Mouse (Mus musculus) hindbrain, embryonic 12.5 days (tissue): ENCODE measurements around the gene Adamts8. TPM values are rescaled to one million over a fixed set of nuclear protein-coding genes. Genes with fewer than 3 reads are reported as not detected.

Experiments used
- ATAC-seq: fragments of 200-750 bp; cut with Nextera tagmentation; 2 replicates; pipeline ENCODE4 v1.8.0; 2017; ENCODE audit warnings: moderate TSS enrichment; ENCODE audit not compliant: low FRiP score
- H3K27ac ChIP-seq: fragments of 300-500 bp; sonication (generic); 2 replicates; pipeline ENCODE4 v1.5.1; 2016; ENCODE audit warnings: mild to moderate bottlenecking
- H3K27me3 ChIP-seq: fragments of 300-500 bp; sonication (generic); 2 replicates; pipeline ENCODE4 v1.6.1; 2016; ENCODE audit warnings: mild to moderate bottlenecking
- H3K36me3 ChIP-seq: fragments of 300-500 bp; sonication (generic); 2 replicates; pipeline ENCODE4 v1.6.1; 2016; ENCODE audit warnings: mild to moderate bottlenecking
- H3K4me1 ChIP-seq: fragments of 300-500 bp; sonication (generic); 2 replicates; pipeline ENCODE4 v1.6.1; 2016
- H3K4me2 ChIP-seq: fragments of 300-500 bp; sonication (generic); replicated peaks from 2 replicates; pipeline ENCODE4 v1.6.1; 2016; ENCODE audit warnings: mild to moderate bottlenecking
- H3K4me3 ChIP-seq: fragments of 300-500 bp; sonication (generic); 2 replicates; pipeline ENCODE4 v1.5.1; 2016; ENCODE audit warnings: mild to moderate bottlenecking
- H3K9ac ChIP-seq: fragments of 300-500 bp; sonication (generic); 2 replicates; pipeline ENCODE4 v1.6.1; 2016; ENCODE audit warnings: mild to moderate bottlenecking, moderate library complexity
- H3K9me3 ChIP-seq: fragments of 300-500 bp; sonication (generic); replicated peaks from 2 replicates; pipeline ENCODE4 v1.6.1; 2016; ENCODE audit warnings: mild to moderate bottlenecking
- WGBS: fragments of 180-500 bp; shearing (Covaris S2); methylation state at CpG from one replicate; pipeline ENCODE4 v1.1.7; 2016; 5-methylcytosine and 5-hydroxymethylcytosine counted together
- polyA plus RNA-seq: library from polyadenylated mRNA; unstranded; fragments of >200 nt; fragmentation: Nextera tagmentation; extraction: Ambion mirVana; gene quantifications from 2 replicates; pipeline ENCODE4 v1.2.1, GENCODE M21; 2016

The Adamts8 gene
- 1.5 and 1.6 TPM in 2 replicates for polyA plus RNA-seq

DNA sequence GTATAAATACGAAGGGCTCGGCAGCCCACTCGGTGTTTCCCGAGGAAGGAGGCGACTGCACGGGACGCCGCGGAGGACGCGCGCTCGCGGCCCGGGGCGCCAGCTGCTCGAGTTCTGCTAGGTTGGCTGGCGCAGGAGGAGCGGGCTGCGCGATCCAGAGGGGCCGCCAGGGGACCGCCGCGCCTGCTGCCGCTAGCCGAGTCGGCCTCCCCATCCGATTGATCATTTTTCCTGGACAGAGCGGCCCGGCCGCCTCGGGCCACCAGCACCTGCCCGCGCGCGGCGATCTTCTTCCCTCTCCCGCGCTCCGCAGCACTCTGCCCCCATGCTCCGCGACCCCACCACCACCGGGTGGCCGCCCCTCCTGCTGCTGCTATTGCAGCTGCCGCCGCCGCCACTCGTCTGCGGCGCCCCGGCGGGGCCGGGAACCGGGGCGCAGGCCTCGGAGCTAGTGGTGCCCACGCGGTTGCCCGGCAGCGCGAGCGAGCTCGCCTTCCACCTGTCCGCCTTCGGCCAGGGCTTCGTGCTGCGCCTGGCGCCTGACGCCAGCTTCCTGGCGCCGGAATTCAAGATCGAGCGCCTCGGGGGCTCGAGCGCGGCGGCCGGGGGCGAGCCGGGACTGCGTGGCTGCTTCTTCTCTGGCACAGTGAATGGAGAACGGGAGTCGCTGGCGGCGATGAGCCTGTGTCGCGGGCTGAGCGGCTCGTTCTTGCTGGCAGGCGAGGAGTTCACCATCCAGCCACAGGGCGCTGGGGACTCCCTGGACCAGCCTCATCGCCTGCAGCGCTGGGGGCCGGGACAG, at the start of gene Adamts8:
Gene Adamts8 (plus strand): TSS at position 51 of the 802 bp plus-strand sequence.
- no peak within 1 kb of the TSS for H3K27ac ChIP-seq
- no peaks in the 10 kb centered on the region for H3K9me3 ChIP-seq
- peak within 1 kb of the TSS; percentile 58 for H3K9ac ChIP-seq
- peak; percentile 88 for ATAC-seq
- H3K4me3 ChIP-seq = peak within 1 kb of the TSS; percentile 56
- H3K27me3 ChIP-seq = peaks cover 65% of the 10 kb centered on the region
- H3K4me2 ChIP-seq = peak within 1 kb of the TSS; percentile 95
- under 1% methylated on average over 79 of the region's 96 CpGs for WGBS
- H3K4me1 ChIP-seq = peaks cover 11% of the 10 kb centered on the region
- H3K36me3 ChIP-seq = no peaks in the 10 kb centered on the region

DNA sequence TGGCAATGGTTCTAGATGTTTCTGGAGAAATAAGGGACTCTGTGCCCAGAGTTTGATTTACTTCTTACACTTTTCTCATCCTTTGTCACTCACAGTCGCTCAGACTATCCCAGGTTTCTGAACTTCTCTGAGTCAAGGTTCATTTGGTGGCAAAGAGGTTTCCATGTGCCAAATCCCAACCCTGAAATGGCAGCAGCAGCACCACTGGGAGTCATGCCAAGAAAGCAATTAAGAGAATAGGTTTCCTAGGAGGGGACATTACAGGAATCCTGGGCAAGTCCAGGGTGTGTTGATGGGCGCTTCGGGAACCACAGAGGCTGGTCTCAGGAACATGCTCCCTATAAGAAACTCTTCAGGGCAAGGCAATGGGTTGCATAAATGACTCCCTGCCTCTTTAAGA, 46.7 kb upstream of the Adamts8 start:
- H3K27me3 ChIP-seq = no peaks in the 10 kb centered on the region
- no peak overlapping the region for H3K27ac ChIP-seq
- no peaks in the 10 kb centered on the region for H3K36me3 ChIP-seq
- no peak overlapping the region for H3K9ac ChIP-seq
- H3K4me1 ChIP-seq = no peaks in the 10 kb centered on the region
- ATAC-seq = no peak
- WGBS = 85% methylated on average over 3 of the region's 3 CpGs
- no peak overlapping the region for H3K4me2 ChIP-seq
- H3K4me3 ChIP-seq = no peak overlapping the region
- H3K9me3 ChIP-seq = no peaks in the 10 kb centered on the region

DNA sequence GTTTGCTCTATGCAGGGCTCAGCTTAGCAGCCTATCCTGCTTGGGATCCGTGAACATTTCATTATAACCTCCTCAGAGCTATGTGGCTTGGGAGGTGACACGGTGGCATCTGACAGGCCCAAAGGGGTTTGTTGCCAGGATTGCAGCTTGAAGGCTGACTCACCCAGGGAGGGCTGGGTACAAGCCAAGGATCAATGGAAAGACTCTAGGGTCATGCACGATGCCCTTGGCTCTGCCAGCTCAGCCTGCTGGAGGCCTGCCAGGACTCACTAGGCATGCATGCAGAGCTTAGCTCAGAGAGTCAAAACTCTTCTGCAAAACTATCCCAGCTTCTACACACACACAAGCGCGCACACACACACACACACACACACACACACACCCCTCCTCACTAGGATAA, 45.6 kb upstream of the Adamts8 start:
- 78% methylated on average over 5 of the region's 5 CpGs for WGBS
- Histone ChIP-seq H3K9me3 (no peaks in the 10 kb centered on the region), H3K36me3 (0 out of 2 replicates have a peak, but pooled peaks cover 1% of the 10 kb centered on the region), H3K4me1 (no peaks in the 10 kb centered on the region), H3K4me3 (no peak overlapping the region), H3K27me3 (no peaks in the 10 kb centered on the region), H3K4me2 (no peak overlapping the region), H3K27ac (no peak overlapping the region), H3K9ac (no peak overlapping the region)
- ATAC-seq = no peak

DNA sequence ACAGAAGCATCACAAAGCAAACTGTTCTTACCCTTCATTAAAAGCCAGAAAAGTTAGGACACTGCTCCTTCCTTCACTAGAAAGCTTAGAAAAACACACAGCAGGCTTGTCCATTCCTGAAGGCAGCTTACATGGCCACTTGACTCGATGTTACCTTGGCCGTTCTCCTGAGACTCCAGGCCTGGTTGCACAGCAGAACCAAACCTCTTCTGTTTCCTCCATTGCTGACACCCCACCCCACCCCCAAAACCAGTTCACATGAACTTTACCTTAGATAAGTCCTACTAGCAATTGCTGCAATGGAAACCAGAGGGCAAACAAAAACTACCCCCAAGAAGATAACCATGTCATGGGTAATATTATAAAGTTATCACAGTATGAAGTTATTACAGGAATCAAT, 45.2 kb upstream of the Adamts8 start:
- ATAC-seq = no peak
- no peak overlapping the region for H3K4me2 ChIP-seq
- no peaks in the 10 kb centered on the region for H3K4me1 ChIP-seq
- no peak overlapping the region for H3K27ac ChIP-seq
- 0 out of 2 replicates have a peak, but pooled peaks cover 5% of the 10 kb centered on the region for H3K36me3 ChIP-seq
- no peak overlapping the region for H3K4me3 ChIP-seq
- WGBS = 81% methylated on average over 2 of the region's 2 CpGs
- no peaks in the 10 kb centered on the region for H3K9me3 ChIP-seq
- no peaks in the 10 kb centered on the region for H3K27me3 ChIP-seq
- no peak overlapping the region for H3K9ac ChIP-seq

DNA sequence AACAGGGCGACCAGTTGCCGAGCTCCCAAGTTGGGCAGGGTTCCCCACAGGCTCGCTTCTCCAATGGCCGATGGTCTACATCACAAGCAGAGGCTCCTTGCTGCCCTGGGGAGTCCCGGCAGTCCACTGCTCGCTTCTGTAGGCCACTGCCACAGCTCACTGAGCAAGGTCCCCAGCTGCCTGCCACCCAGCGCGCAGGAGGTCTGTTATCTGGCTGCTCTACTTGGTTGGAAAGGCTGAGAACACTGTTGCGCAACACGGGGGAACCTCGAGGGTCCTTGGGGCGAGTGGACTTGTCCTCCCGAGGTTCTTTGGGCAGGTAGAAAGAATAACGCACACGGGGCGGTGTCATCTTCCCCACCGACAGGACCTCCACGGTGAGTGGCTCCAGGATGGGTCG, 40.2 kb upstream of the Adamts8 start:
- no peak for ATAC-seq
- 94% methylated on average over 19 of the region's 19 CpGs for WGBS
- H3K9ac ChIP-seq = no peak overlapping the region

DNA sequence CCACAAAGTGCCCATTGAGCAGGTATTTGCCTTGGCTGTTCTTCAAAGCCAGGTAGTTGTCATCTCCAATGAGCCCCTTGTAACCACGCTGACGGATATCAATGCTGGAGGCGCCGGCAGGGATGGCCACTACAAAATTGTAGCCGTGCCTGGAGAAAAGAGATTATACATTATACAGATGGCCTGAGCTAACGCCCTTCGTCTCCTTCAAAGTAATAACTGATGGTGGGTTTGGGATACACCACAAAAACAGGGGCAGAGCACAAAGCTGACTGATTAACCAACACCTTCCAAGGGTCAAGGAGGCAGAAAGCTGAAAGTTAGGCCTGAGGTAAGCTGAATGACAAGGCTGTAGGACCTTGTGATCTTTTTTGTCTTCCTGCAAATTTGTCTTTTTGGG, 39.7 kb upstream of the Adamts8 start:
- Histone ChIP-seq H3K4me2 (no peak overlapping the region), H3K9me3 (no peaks in the 10 kb centered on the region), H3K27ac (no peak overlapping the region), H3K27me3 (no peaks in the 10 kb centered on the region), H3K4me3 (no peak overlapping the region), H3K4me1 (no peaks in the 10 kb centered on the region), H3K9ac (no peak overlapping the region), H3K36me3 (0 out of 2 replicates have a peak, but pooled peaks cover 6% of the 10 kb centered on the region)
- no peak for ATAC-seq
- 92% methylated on average over 7 of the region's 7 CpGs for WGBS

More for the DNA sequence above, 40.2 kb upstream of the Adamts8 start:
- Histone ChIP-seq H3K4me3 (no peak overlapping the region), H3K4me1 (no peaks in the 10 kb centered on the region), H3K27ac (no peak overlapping the region), H3K9me3 (no peaks in the 10 kb centered on the region), H3K27me3 (no peaks in the 10 kb centered on the region), H3K36me3 (0 out of 2 replicates have a peak, but pooled peaks cover 6% of the 10 kb centered on the region), H3K4me2 (no peak overlapping the region)

DNA sequence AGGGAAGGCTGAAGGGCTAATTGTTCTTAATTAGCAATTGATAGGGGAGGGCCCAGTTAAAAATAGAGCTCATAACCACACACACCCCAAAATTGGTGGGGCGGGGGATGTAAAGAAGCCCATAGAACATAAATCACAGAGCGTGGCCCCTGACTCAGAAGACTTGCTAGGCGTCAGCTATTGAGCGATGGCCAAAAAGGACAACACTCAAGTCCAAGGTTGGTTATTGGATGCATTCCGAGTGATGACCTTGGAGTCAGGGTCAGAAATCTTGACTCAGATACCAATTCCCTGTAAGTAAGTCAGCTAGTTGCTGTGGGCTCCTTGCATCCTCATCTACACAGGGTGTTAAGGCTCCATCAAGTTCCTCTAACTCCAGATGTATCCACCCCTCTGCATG, 39.1 kb upstream of the Adamts8 start:
- no peaks in the 10 kb centered on the region for H3K4me1 ChIP-seq
- 95% methylated on average over 5 of the region's 5 CpGs for WGBS
- ATAC-seq = no peak

DNA sequence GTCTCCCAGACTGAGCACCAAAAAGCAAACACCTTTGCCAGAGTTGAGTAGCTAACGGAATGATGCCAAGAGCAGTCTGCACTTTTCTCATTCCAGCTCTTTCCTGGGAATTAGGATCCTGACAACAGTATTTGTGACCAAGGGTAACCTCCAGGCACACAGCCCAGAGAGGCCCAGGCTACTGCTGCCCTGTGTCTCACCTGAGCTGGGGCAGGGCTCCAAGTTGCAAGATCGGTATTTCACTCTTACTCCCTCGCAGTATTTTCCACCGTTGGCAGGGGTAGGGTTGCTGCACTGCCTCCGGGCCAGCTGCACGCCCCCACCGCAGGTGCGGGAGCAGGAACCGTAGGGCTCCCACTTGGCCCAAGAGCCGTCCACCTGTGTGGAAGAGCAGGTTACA, 36.5 kb upstream of the Adamts8 start:
- Histone ChIP-seq H3K4me3 (no peak overlapping the region), H3K9ac (no peak overlapping the region), H3K9me3 (no peaks in the 10 kb centered on the region), H3K36me3 (0 out of 2 replicates have a peak, but pooled peaks cover 6% of the 10 kb centered on the region), H3K27me3 (no peaks in the 10 kb centered on the region), H3K4me1 (no peaks in the 10 kb centered on the region), H3K4me2 (no peak overlapping the region), H3K27ac (no peak overlapping the region)
- 86% methylated on average over 10 of the region's 10 CpGs for WGBS
- no peak for ATAC-seq

More for the DNA sequence above, 39.1 kb upstream of the Adamts8 start:
- H3K9me3 ChIP-seq = no peaks in the 10 kb centered on the region
- H3K27ac ChIP-seq = no peak overlapping the region
- no peak overlapping the region for H3K4me3 ChIP-seq
- H3K36me3 ChIP-seq = 0 out of 2 replicates have a peak, but pooled peaks cover 6% of the 10 kb centered on the region
- H3K27me3 ChIP-seq = no peaks in the 10 kb centered on the region
- H3K9ac ChIP-seq = no peak overlapping the region
- H3K4me2 ChIP-seq = no peak overlapping the region

DNA sequence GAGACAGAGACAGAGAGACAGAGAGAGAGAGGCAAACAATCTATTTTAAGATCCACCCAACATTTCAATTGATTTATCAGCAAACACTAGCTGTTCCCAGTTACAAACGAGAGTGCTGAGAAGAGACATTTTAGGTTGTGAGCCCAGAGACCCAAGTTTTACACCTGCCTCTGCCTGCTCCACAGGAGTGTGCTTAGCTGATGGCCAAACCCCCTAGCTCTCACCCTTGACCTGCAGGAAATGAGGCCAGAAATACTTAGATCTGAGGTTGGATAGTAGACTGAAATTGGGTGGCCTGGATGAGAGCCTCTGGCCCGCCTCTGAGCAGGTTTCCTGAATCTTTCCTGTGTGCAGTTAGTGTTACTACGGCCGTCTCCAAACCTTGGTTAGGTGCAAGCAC, 35.9 kb upstream of the Adamts8 start:
- H3K4me2 ChIP-seq = no peak overlapping the region
- ATAC-seq = no peak
- H3K36me3 ChIP-seq = 0 out of 2 replicates have a peak, but pooled peaks cover 6% of the 10 kb centered on the region
- no peak overlapping the region for H3K9ac ChIP-seq
- 89% methylated on average over 4 of the region's 4 CpGs for WGBS
- no peak overlapping the region for H3K4me3 ChIP-seq
- H3K27me3 ChIP-seq = no peaks in the 10 kb centered on the region
- no peak overlapping the region for H3K27ac ChIP-seq
- H3K4me1 ChIP-seq = no peaks in the 10 kb centered on the region
- H3K9me3 ChIP-seq = no peaks in the 10 kb centered on the region

DNA sequence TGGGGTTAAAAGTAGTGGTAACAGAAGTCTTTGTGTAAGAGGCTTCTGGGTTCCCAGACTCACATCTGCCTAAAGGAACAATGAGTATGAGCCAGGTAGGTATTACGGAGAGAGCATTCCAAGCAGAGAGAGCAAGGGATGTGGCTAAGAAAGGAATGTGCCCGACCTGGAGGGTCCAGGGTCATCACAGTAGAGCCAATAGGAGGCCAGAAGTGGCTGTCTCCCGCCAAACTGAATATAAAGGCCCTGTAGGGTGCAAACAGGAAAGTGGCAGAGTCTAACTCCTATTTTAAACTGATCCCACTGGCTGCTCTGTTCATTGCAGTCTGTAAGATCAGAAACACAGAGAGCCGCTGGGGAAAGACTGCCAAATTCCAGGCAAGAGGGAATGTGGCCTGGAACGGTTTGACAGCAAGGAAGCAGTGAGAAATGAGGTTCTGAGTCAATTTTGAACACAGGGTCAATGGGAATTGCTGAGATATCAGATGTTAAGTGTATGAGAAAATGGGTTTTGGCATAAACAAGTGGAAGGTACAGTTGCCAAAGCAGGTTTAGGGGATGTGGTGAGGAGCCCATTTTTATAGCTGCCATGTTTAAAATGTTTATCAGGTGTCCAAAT, 34.6 kb upstream of the Adamts8 start:
- H3K36me3 ChIP-seq = no peaks in the 10 kb centered on the region

DNA sequence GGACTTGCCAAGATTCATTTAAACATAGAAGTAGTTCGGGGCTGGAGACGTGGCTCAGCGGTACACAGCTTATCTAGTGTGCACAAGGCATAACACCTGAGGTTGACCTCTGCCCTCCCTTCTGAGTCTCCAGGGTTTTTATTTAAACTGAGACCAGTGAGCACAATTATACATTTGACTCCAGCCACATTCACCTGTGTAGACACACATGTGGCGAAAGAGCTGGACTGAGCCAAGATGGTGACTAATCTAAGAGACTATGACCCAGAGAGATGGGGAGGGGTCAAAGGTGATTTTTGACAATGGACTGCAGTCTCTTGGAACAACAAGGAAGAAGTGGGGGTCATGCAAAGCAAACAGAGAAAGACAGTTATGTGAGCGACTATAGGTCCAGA, 34.1 kb upstream of the Adamts8 start:
- Histone ChIP-seq H3K4me1 (no peaks in the 10 kb centered on the region), H3K9ac (no peak overlapping the region), H3K4me2 (no peak overlapping the region), H3K27ac (no peak overlapping the region), H3K9me3 (no peaks in the 10 kb centered on the region), H3K36me3 (no peaks in the 10 kb centered on the region), H3K27me3 (no peaks in the 10 kb centered on the region), H3K4me3 (no peak overlapping the region)
- 85% methylated on average over 5 of the region's 5 CpGs for WGBS
- no peak for ATAC-seq

More for the DNA sequence above, 34.6 kb upstream of the Adamts8 start:
- Histone ChIP-seq H3K27ac (no peak overlapping the region), H3K4me3 (no peak overlapping the region), H3K4me1 (no peaks in the 10 kb centered on the region), H3K9ac (no peak overlapping the region), H3K9me3 (no peaks in the 10 kb centered on the region), H3K27me3 (no peaks in the 10 kb centered on the region), H3K4me2 (no peak overlapping the region)
- ATAC-seq = no peak
- WGBS = 59% methylated on average over 5 of the region's 5 CpGs

DNA sequence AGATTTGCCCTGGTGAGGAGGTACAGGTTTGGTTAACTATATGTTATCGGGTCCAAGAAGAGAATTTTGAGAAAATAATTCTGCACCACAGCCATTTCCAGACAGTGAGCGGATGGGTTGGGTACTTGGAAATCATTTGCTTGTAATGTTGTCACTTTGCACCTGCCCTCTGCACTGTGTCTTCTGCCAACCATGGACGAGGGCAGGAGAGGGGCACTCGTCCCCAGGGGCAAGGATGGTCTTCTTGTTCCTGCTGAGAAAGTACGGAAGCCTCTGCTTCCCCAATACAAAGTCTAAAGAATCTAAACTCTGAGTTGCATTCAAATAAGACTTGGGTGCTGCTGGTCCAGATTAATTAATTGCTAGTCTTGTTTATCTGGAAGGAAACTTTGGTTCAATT, 33.4 kb upstream of the Adamts8 start:
- no peak for ATAC-seq
- no peaks in the 10 kb centered on the region for H3K9me3 ChIP-seq
- no peak overlapping the region for H3K4me2 ChIP-seq
- H3K4me1 ChIP-seq = no peaks in the 10 kb centered on the region
- H3K27ac ChIP-seq = no peak overlapping the region
- no peaks in the 10 kb centered on the region for H3K36me3 ChIP-seq
- WGBS = 84% methylated on average over 5 of the region's 5 CpGs
- H3K27me3 ChIP-seq = no peaks in the 10 kb centered on the region
- H3K9ac ChIP-seq = no peak overlapping the region
- H3K4me3 ChIP-seq = no peak overlapping the region
